Mouse (Mus musculus) forebrain, embryonic 14.5 days (tissue): Measurements from ENCODE around the gene Prss57. TPM values are rescaled to one million over a fixed set of nuclear protein-coding genes. Genes with fewer than 3 reads are reported as not detected.

ENCODE experiments used
- ATAC-seq: fragments of 200-750 bp; cut with Nextera tagmentation; 2 replicates; pipeline ENCODE4 v1.8.0; 2017; ENCODE audit warnings: mild to moderate bottlenecking, moderate library complexity
- DNase-seq: peaks from one replicate; pipeline ENCODE4 v3.0.0-alpha.2; 2015; ENCODE audit warnings: low spot score
- H3K27ac ChIP-seq: fragments of 300-500 bp; sonication (generic); 2 replicates; pipeline ENCODE4 v1.5.1; 2014; ENCODE audit warnings: low read depth, mild to moderate bottlenecking, control low read depth, low read length, moderate library complexity
- H3K27me3 ChIP-seq: fragments of 300-500 bp; sonication (generic); replicated peaks from 2 replicates; pipeline ENCODE4 v1.6.1; 2014; ENCODE audit warnings: low read length, control low read depth, mixed read lengths; ENCODE audit not compliant: control insufficient read depth, insufficient read depth
- H3K36me3 ChIP-seq: fragments of 300-500 bp; sonication (generic); 2 replicates; pipeline ENCODE4 v1.6.1; 2014; ENCODE audit warnings: low read length, control low read depth; ENCODE audit not compliant: control insufficient read depth, insufficient read depth
- H3K4me1 ChIP-seq: fragments of 300-500 bp; sonication (generic); 2 replicates; pipeline ENCODE4 v1.6.1; 2014; ENCODE audit warnings: antibody characterized with exemption, low read length, control low read depth; ENCODE audit not compliant: control insufficient read depth, insufficient read depth
- H3K4me2 ChIP-seq: fragments of 300-500 bp; sonication (generic); 2 replicates; pipeline ENCODE4 v1.6.1; 2014; ENCODE audit warnings: mild to moderate bottlenecking, control low read depth, low read length
- H3K4me3 ChIP-seq: fragments of 300-500 bp; sonication (generic); 2 replicates; pipeline ENCODE4 v1.5.1; 2014; ENCODE audit warnings: low read depth, low read length, control low read depth
- H3K9ac ChIP-seq: fragments of 300-500 bp; sonication (generic); 2 replicates; pipeline ENCODE4 v1.6.1; 2014; ENCODE audit warnings: mild to moderate bottlenecking, low read length, control low read depth, moderate library complexity
- H3K9me3 ChIP-seq: fragments of 300-500 bp; sonication (generic); replicated peaks from 2 replicates; pipeline ENCODE4 v1.6.1; 2016; ENCODE audit warnings: low read length, control low read depth, mixed read lengths; ENCODE audit not compliant: control insufficient read depth
- WGBS: fragments of 180-500 bp; shearing (Covaris S2); extraction: QIAGEN DNeasy Blood & Tissue Kit; methylation state at CpG from one replicate; pipeline ENCODE4 v1.1.7; 2014; 5-methylcytosine and 5-hydroxymethylcytosine counted together
- polyA plus RNA-seq: library from polyadenylated mRNA; unstranded; fragments of >200 nt; fragmentation: Nextera tagmentation; extraction: Ambion mirVana; gene quantifications from 2 replicates; pipeline ENCODE4 v1.2.1, GENCODE M21; 2014

Gene Prss57
- polyA plus RNA-seq, 1 experiment from 2014 or later, result 0.37 TPM

- no peaks in the 10 kb centered on the region for H3K27me3 ChIP-seq
- H3K4me1 ChIP-seq, result peaks cover 11% of the 10 kb centered on the region
- H3K4me2 ChIP-seq, result peak within 1 kb of the TSS; percentile 94
- no peaks in the 10 kb centered on the region for H3K36me3 ChIP-seq
- H3K9ac ChIP-seq, result peak within 1 kb of the TSS; percentile 99
- H3K9me3 ChIP-seq, result no peaks in the 10 kb centered on the region
- H3K27ac ChIP-seq, result peak within 1 kb of the TSS; percentile 93
- DNase-seq (peak; percentile 84), ATAC-seq (peak; percentile 76)
- peak within 1 kb of the TSS; percentile 97 for H3K4me3 ChIP-seq
- 6% methylated on average over 41 of the region's 51 CpGs for WGBS
Measured at GRCm38 (mm10) chr10:79793051-79793737, 2.4 kb upstream of the Prss57 start, which contains the start of gene Palm. Gene Palm (plus strand): TSS chr10:79793572.

GRCm38 (mm10) chr10:79792339-79793040 is 1.7 kb upstream of the Prss57 start:
- Histone ChIP-seq H3K4me2 (no peak overlapping the region), H3K9me3 (no peaks in the 10 kb centered on the region), H3K36me3 (no peaks in the 10 kb centered on the region), H3K4me1 (peaks cover 11% of the 10 kb centered on the region), H3K9ac (no peak overlapping the region), H3K4me3 (no peak overlapping the region), H3K27ac (no peak overlapping the region), H3K27me3 (no peaks in the 10 kb centered on the region)
- DNase-seq (no peak), ATAC-seq (no peak)
- WGBS, result 78% methylated on average over 5 of the region's 5 CpGs

- WGBS, result 42% methylated on average over 2 of the region's 2 CpGs
- DNase-seq, result no peak
Measured at GRCm38 (mm10) chr10:79789581-79789980, 1.2 kb downstream of the Prss57 start.

GRCm38 (mm10) chr10:79788386-79789158 is 2.2 kb downstream of the Prss57 start:
- Histone ChIP-seq H3K9ac (no peak overlapping the region), H3K9me3 (no peaks in the 10 kb centered on the region), H3K36me3 (no peaks in the 10 kb centered on the region), H3K27me3 (no peaks in the 10 kb centered on the region; the same call in 1 of the 2 replicates), H3K4me3 (no peak overlapping the region), H3K4me2 (no peak overlapping the region), H3K4me1 (no peaks in the 10 kb centered on the region), H3K27ac (no peak overlapping the region)
- 36% methylated on average over 7 of the region's 7 CpGs for WGBS
- DNase-seq (peak; percentile 85), ATAC-seq (no peak)

More at GRCm38 (mm10) chr10:79789581-79789980, 1.2 kb downstream of the Prss57 start:
- Histone ChIP-seq H3K4me2 (no peak overlapping the region), H3K4me1 (peaks cover under 1% of the 10 kb centered on the region; the same call in 1 of the 2 replicates), H3K36me3 (no peaks in the 10 kb centered on the region), H3K4me3 (no peak overlapping the region), H3K9me3 (no peaks in the 10 kb centered on the region), H3K27ac (no peak overlapping the region), H3K27me3 (no peaks in the 10 kb centered on the region; the same call in 1 of the 2 replicates), H3K9ac (no peak overlapping the region)
- ATAC-seq, result no peak

GRCm38 (mm10) chr10:79783920-79784800 is 6.6 kb downstream of the Prss57 start:
- no peak overlapping the region for H3K4me2 ChIP-seq
- H3K9ac ChIP-seq, result no peak overlapping the region
- H3K27ac ChIP-seq, result no peak overlapping the region
- H3K36me3 ChIP-seq, result no peaks in the 10 kb centered on the region
- ATAC-seq (no peak), DNase-seq (peak; percentile 59)
- H3K4me3 ChIP-seq, result no peak overlapping the region
- peaks cover 8% of the 10 kb centered on the region for H3K27me3 ChIP-seq
- H3K9me3 ChIP-seq, result no peaks in the 10 kb centered on the region
- 39% methylated on average over 27 of the region's 27 CpGs for WGBS
- H3K4me1 ChIP-seq, result 0 out of 2 replicates have a peak, but pooled peaks cover 2% of the 10 kb centered on the region

GRCm38 (mm10) chr10:79783050-79783449 is 7.7 kb downstream of the Prss57 start:
- Histone ChIP-seq H3K4me2 (no peak overlapping the region), H3K4me1 (0 out of 2 replicates have a peak, but pooled peaks cover 3% of the 10 kb centered on the region), H3K9me3 (no peaks in the 10 kb centered on the region), H3K36me3 (no peaks in the 10 kb centered on the region), H3K27ac (no peak overlapping the region), H3K27me3 (peaks cover 18% of the 10 kb centered on the region), H3K9ac (no peak overlapping the region), H3K4me3 (no peak overlapping the region)
- DNase-seq (no peak), ATAC-seq (no peak)
- WGBS, result 64% methylated on average over 7 of the region's 7 CpGs

- DNase-seq (no peak), ATAC-seq (no peak)
- peaks cover 6% of the 10 kb centered on the region for H3K4me1 ChIP-seq
- no peak overlapping the region for H3K4me2 ChIP-seq
- no peak overlapping the region for H3K27ac ChIP-seq
- H3K9me3 ChIP-seq, result no peaks in the 10 kb centered on the region
- H3K9ac ChIP-seq, result no peak overlapping the region
- peaks cover 29% of the 10 kb centered on the region for H3K27me3 ChIP-seq
- no peaks in the 10 kb centered on the region for H3K36me3 ChIP-seq
- no peak overlapping the region for H3K4me3 ChIP-seq
- WGBS, result 56% methylated on average over 5 of the region's 5 CpGs
Measured at GRCm38 (mm10) chr10:79781956-79782355, 8.8 kb downstream of the Prss57 start.

- peaks cover 36% of the 10 kb centered on the region for H3K27me3 ChIP-seq
- WGBS, result 27% methylated on average over 21 of the region's 21 CpGs
- DNase-seq, result no peak
- peaks cover 9% of the 10 kb centered on the region for H3K4me1 ChIP-seq
- H3K4me3 ChIP-seq, result 0 out of 2 replicates have a peak overlapping the region, but pooled peaks have one; percentile 21
- no peaks in the 10 kb centered on the region for H3K36me3 ChIP-seq
- H3K9ac ChIP-seq, result no peak overlapping the region
- H3K9me3 ChIP-seq, result no peaks in the 10 kb centered on the region
- H3K27ac ChIP-seq, result no peak overlapping the region
- ATAC-seq, result peak; percentile 0; the same call in 1 of the 2 replicates
- peak overlapping the region; percentile 61 for H3K4me2 ChIP-seq
Measured at GRCm38 (mm10) chr10:79781139-79781538, 9.6 kb downstream of the Prss57 start.
